Mouse (Mus musculus) MEL (cell line): Measurements from ENCODE around the gene Btbd6. TPM values are rescaled to one million over a fixed set of nuclear protein-coding genes. Genes with fewer than 3 reads are reported as not detected.

Source experiments
- DNase-seq: peaks from one replicate; pipeline ENCODE4 v3.0.0; 2011; ENCODE audit warnings: low read depth, low spot score
- H3K27ac ChIP-seq: 2 replicates; pipeline ENCODE4 v1.5.1; 2012; ENCODE audit warnings: low read depth, mild to moderate bottlenecking, control low read depth, low read length, moderate library complexity; ENCODE audit not compliant: control insufficient read depth
- H3K27me3 ChIP-seq, 2 experiments: fragments of 150-350 bp in 1 of 2; sonication (generic) in 1 of 2; 2 replicates each; pipeline ENCODE4 v1.6.1; 2012; ENCODE audit warnings: low read length in 2 of 2, mild to moderate bottlenecking in 2 of 2, improper control_type of control experiment in 1 of 2, moderate library complexity in 1 of 2; ENCODE audit not compliant: insufficient read depth in 2 of 2, control insufficient read depth in 1 of 2
- H3K36me3 ChIP-seq, 2 experiments: 2 replicates each; pipeline ENCODE4 v1.6.1; 2012 to 2014; ENCODE audit warnings: low read length in 2 of 2, improper control_type of control experiment in 1 of 2, inconsistent platforms in 1 of 2, mild to moderate bottlenecking in 1 of 2; ENCODE audit not compliant: insufficient read depth in 2 of 2, control insufficient read depth in 1 of 2
- H3K4me1 ChIP-seq, 2 experiments: fragments of 150-350 bp in 1 of 2; sonication (generic) in 1 of 2; 2 replicates each; pipeline ENCODE4 v1.6.1; 2012; ENCODE audit warnings: low read length in 2 of 2, improper control_type of control experiment in 1 of 2, mild to moderate bottlenecking in 1 of 2; ENCODE audit not compliant: insufficient read depth in 2 of 2, control insufficient read depth in 1 of 2
- H3K4me3 ChIP-seq, 2 experiments: fragments of 150-350 bp in 1 of 2; sonication (generic) in 1 of 2; 2 replicates each; pipeline ENCODE4 v1.5.1; 2012; ENCODE audit warnings: low read depth in 2 of 2, low read length in 2 of 2, mild to moderate bottlenecking in 2 of 2, moderate library complexity in 2 of 2, control low read depth in 1 of 2, improper control_type of control experiment in 1 of 2; ENCODE audit not compliant: control insufficient read depth in 1 of 2, insufficient read depth in 1 of 2
- H3K79me2 ChIP-seq: 2 replicates; pipeline ENCODE4 v1.6.1; 2012; ENCODE audit warnings: mild to moderate bottlenecking, low read length, moderate library complexity; ENCODE audit not compliant: control insufficient read depth, poor library complexity, insufficient read depth
- H3K9ac ChIP-seq: 2 replicates; pipeline ENCODE4 v1.6.1; 2012; ENCODE audit warnings: low read depth, mild to moderate bottlenecking, control low read depth, low read length, moderate library complexity; ENCODE audit not compliant: control insufficient read depth, poor library complexity, severe bottlenecking
- H3K9me3 ChIP-seq: fragments of 150-350 bp; sonication (generic); replicated peaks from 2 replicates; pipeline ENCODE4 v1.6.1; 2012; ENCODE audit warnings: mild to moderate bottlenecking, low read length, improper control_type of control experiment, moderate library complexity; ENCODE audit not compliant: insufficient read depth
- BHLHE40 ChIP-seq: IDR thresholded peaks from 2 replicates; pipeline ENCODE4 v1.6.1; 2012; ENCODE audit warnings: low read depth, mild to moderate bottlenecking, inconsistent platforms, low read length, improper control_type of control experiment, borderline replicate concordance
- CHD1 ChIP-seq: IDR thresholded peaks from 2 replicates; pipeline ENCODE4 v1.6.1; 2012; ENCODE audit warnings: low read depth, mild to moderate bottlenecking, inconsistent platforms, low read length, improper control_type of control experiment
- CHD2 ChIP-seq: IDR thresholded peaks from 2 replicates; pipeline ENCODE4 v1.6.1; 2011; ENCODE audit warnings: low read length, improper control_type of control experiment
- CTCF ChIP-seq, 3 experiments: IDR thresholded peaks in 2 of 3; conservative IDR thresholded peaks in 1 of 3; 2 replicates each; pipeline ENCODE4 v1.5.1; 2011 to 2012; ENCODE audit warnings: low read length in 3 of 3, low read depth in 2 of 3, mild to moderate bottlenecking in 2 of 3, improper control_type of control experiment in 1 of 3, inconsistent platforms in 1 of 3, mixed read lengths in 1 of 3, moderate library complexity in 1 of 3; ENCODE audit not compliant: control insufficient read depth in 1 of 3, insufficient read depth in 1 of 3, poor library complexity in 1 of 3, severe bottlenecking in 1 of 3
- ELF1 ChIP-seq: IDR thresholded peaks from 2 replicates; pipeline ENCODE4 v1.6.1; 2014; ENCODE audit warnings: low read depth, mild to moderate bottlenecking, inconsistent platforms, low read length, improper control_type of control experiment, moderate library complexity
- EP300 ChIP-seq, 2 experiments: IDR thresholded peaks; 2 replicates each; pipeline ENCODE4 v1.6.1; 2011; ENCODE audit warnings: improper control_type of control experiment in 2 of 2, low read length in 2 of 2, low read depth in 1 of 2, mild to moderate bottlenecking in 1 of 2
- GATA1 ChIP-seq: IDR thresholded peaks from 2 replicates; pipeline ENCODE4 v1.6.1; 2011; ENCODE audit warnings: low read depth, low read length, improper control_type of control experiment
- HCFC1 ChIP-seq: IDR thresholded peaks from 2 replicates; pipeline ENCODE4 v1.6.1; 2012; ENCODE audit warnings: low read depth, mild to moderate bottlenecking, inconsistent platforms, low read length, improper control_type of control experiment, moderate library complexity
- MAX ChIP-seq: IDR thresholded peaks from 2 replicates; pipeline ENCODE4 v1.6.1; 2011; ENCODE audit warnings: low read length, improper control_type of control experiment
- MXI1 ChIP-seq: IDR thresholded peaks from 2 replicates; pipeline ENCODE4 v1.6.1; 2011; ENCODE audit warnings: mild to moderate bottlenecking, low read depth, low read length, improper control_type of control experiment
- MYB ChIP-seq: IDR thresholded peaks from 2 replicates; pipeline ENCODE4 v1.6.1; 2011; ENCODE audit warnings: mild to moderate bottlenecking, low read depth, low read length, improper control_type of control experiment
- NELFE ChIP-seq: IDR thresholded peaks from 2 replicates; pipeline ENCODE4 v1.6.1; 2011; ENCODE audit warnings: low read depth, low read length, improper control_type of control experiment
- NRF1 ChIP-seq: IDR thresholded peaks from 2 replicates; pipeline ENCODE4 v1.6.1; 2014; ENCODE audit warnings: low read depth, mild to moderate bottlenecking, inconsistent platforms, low read length, improper control_type of control experiment, moderate library complexity; ENCODE audit not compliant: poor library complexity, insufficient read depth, severe bottlenecking
- POLR2A ChIP-seq, 2 experiments: IDR thresholded peaks; 2 replicates each; pipeline ENCODE4 v1.6.1; 2011 to 2012; ENCODE audit warnings: low read length in 2 of 2, mild to moderate bottlenecking in 2 of 2, control low read depth in 1 of 2, improper control_type of control experiment in 1 of 2, low read depth in 1 of 2, moderate library complexity in 1 of 2; ENCODE audit not compliant: control insufficient read depth in 1 of 2, insufficient read depth in 1 of 2, poor library complexity in 1 of 2
- POLR2AphosphoS2 ChIP-seq: IDR thresholded peaks from 2 replicates; pipeline ENCODE4 v1.6.1; 2011; ENCODE audit warnings: low read length, improper control_type of control experiment
- POLR2AphosphoS5 ChIP-seq: IDR thresholded peaks from 2 replicates; pipeline ENCODE4 v1.6.1; 2012; ENCODE audit warnings: low read depth, borderline replicate concordance, mild to moderate bottlenecking, inconsistent platforms, low read length, moderate library complexity, mixed read lengths
- RCOR1 ChIP-seq: IDR thresholded peaks from 2 replicates; pipeline ENCODE4 v1.6.1; 2012; ENCODE audit warnings: low read depth, mild to moderate bottlenecking, inconsistent platforms, low read length, improper control_type of control experiment
- SIN3A ChIP-seq: IDR thresholded peaks from 2 replicates; pipeline ENCODE4 v1.6.1; 2012; ENCODE audit warnings: low read length, improper control_type of control experiment, inconsistent platforms
- TAL1 ChIP-seq: IDR thresholded peaks from 2 replicates; pipeline ENCODE4 v1.6.1; 2012; ENCODE audit warnings: mild to moderate bottlenecking, inconsistent platforms, low read length, moderate library complexity, mixed read lengths
- TCF12 ChIP-seq: IDR thresholded peaks from 2 replicates; pipeline ENCODE4 v1.6.1; 2014; ENCODE audit warnings: low read depth, mild to moderate bottlenecking, inconsistent platforms, low read length, improper control_type of control experiment, moderate library complexity
- ZC3H11A ChIP-seq: IDR thresholded peaks from 2 replicates; pipeline ENCODE4 v1.6.1; 2012; ENCODE audit warnings: low read depth, mild to moderate bottlenecking, inconsistent platforms, low read length, improper control_type of control experiment
- ZKSCAN1 ChIP-seq: IDR thresholded peaks from 2 replicates; pipeline ENCODE4 v1.6.1; 2012; ENCODE audit warnings: low read depth, mild to moderate bottlenecking, inconsistent platforms, low read length, improper control_type of control experiment, moderate library complexity
- ZMIZ1 ChIP-seq: IDR thresholded peaks from 2 replicates; pipeline ENCODE4 v1.6.1; 2012; ENCODE audit warnings: low read depth, mild to moderate bottlenecking, inconsistent platforms, low read length, improper control_type of control experiment, moderate library complexity
- polyA plus RNA-seq, 2 experiments: library from polyadenylated mRNA; stranded (reverse) in 1 of 2; unstranded in 1 of 2; fragments of >175 nt in 1 of 2; fragments of >200 nt in 1 of 2; gene quantifications; 2 replicates each; pipeline versions ENCODE4 v1.2.1 to v1.2.4; 2012; ENCODE audit warnings: low replicate concordance in 2 of 2, low read depth in 1 of 2; ENCODE audit not compliant: insufficient read length in 2 of 2, insufficient read depth in 1 of 2, missing spikeins in 1 of 2
- total RNA-seq: library from RNA; depleted of rRNA; stranded (reverse); fragments of 300-350 nt; gene quantifications from 2 replicates; pipeline ENCODE4 v1.2.3, GENCODE M21; 2012

Gene Btbd6
- total and polyA plus RNA-seq, 3 experiments = 1.8 to 3.0 TPM; not detected in 1

GRCm38 (mm10) chr12:112952926-112953565, 23.2 kb upstream of the Btbd6 start:
- H3K9ac ChIP-seq = no peak overlapping the region
- H3K27ac ChIP-seq = no peak overlapping the region
- no peaks in the 10 kb centered on the region for H3K27me3 ChIP-seq
- peak; percentile 73 for DNase-seq
- peaks cover 0 to 18% of the 10 kb centered on the region in 2 experiments; a peak in 2 of 4 replicates for H3K36me3 ChIP-seq
- H3K9me3 ChIP-seq = no peaks in the 10 kb centered on the region
- TF ChIP-seq RCOR1 (peak; percentile 37; the same call in 1 of the 2 replicates), CTCF (IDR thresholded peaks at IDR 0.05 in 2 of 3, conservative IDR thresholded peaks at IDR 0.05 in 1 of 3; ENCODE audit: control insufficient read depth in 1 of 3, insufficient read depth in 1 of 3, low read depth in 2 of 3, low read length in 3 of 3, poor library complexity in 1 of 3, severe bottlenecking in 1 of 3) (no peak), ZC3H11A (no peak), MAX (0 out of 2 replicates have a peak, but pooled peaks have one; percentile 27), POLR2AphosphoS2 (peak; percentile 73), TAL1 (no peak), CHD2 (no peak; the same call in 1 of the 2 replicates), ELF1 (peak; percentile 29; the same call in 1 of the 2 replicates), BHLHE40 (0 out of 2 replicates have a peak, but pooled peaks have one; percentile 4), MXI1 (0 out of 2 replicates have a peak, but pooled peaks have one; percentile 18), POLR2AphosphoS5 (0 out of 2 replicates have a peak, but pooled peaks have one; percentile 5), TCF12 (0 out of 2 replicates have a peak, but pooled peaks have one; percentile 16), ZMIZ1 (no peak), MYB (peak; percentile 58; the same call in 1 of the 2 replicates), HCFC1 (no peak), CHD1 (no peak), NRF1 (no peak), ZKSCAN1 (peak; percentile 50; the same call in 1 of the 2 replicates), POLR2A (IDR thresholded peaks at IDR 0.05; ENCODE audit: control insufficient read depth in 1 of 2, insufficient read depth in 1 of 2, low read depth in 1 of 2, low read length in 2 of 2, poor library complexity in 1 of 2) (0 out of 4 replicates have a peak, but pooled peaks of 1 of the 2 experiments have one; percentile 42), GATA1 (peak; percentile 50; the same call in 1 of the 2 replicates), EP300 (IDR thresholded peaks at IDR 0.05; ENCODE audit: low read depth in 1 of 2, low read length in 2 of 2) (peak; percentile 38 to 39; a peak in 2 of 4 replicates), SIN3A (peak; percentile 41; the same call in 1 of the 2 replicates), NELFE (0 out of 2 replicates have a peak, but pooled peaks have one; percentile 25)
- no peaks in the 10 kb centered on the region; the same call in 1 of the 2 replicates for H3K79me2 ChIP-seq
- H3K4me3 ChIP-seq = no peak overlapping the region
- H3K4me1 ChIP-seq = peaks cover 14 to 30% of the 10 kb centered on the region in 2 experiments
